Mouse (Mus musculus): ENCODE measurements around the gene Cftr. TPM values are rescaled to one million over a fixed set of nuclear protein-coding genes. Genes with fewer than 3 reads are reported as not detected.

The Cftr gene
- under 1 TPM; 0.13 to 0.26 TPM for total RNA-seq (2021)
- long read RNA-seq, experiment 1 = 0 reads
- long read RNA-seq, experiment 2, partial matches to known transcripts = 1 of 1 reads
- long read RNA-seq, experiment 2, other reads (novel, unspliced or antisense) = 0 of 1 reads

GRCm38 (mm10) chr6:18170311-18170922 is at the start of gene Cftr:
Cftr (plus strand) TSS chr6:18170687.
- no peak for DNase-seq (ENCODE audit: low spot score in 2 of 2)

- DNase-seq (ENCODE audit: low spot score in 2 of 2) = no peak
These were observed 43.1 kb upstream of the Cftr start for GRCm38 (mm10) chr6:18127206-18127983.

GRCm38 (mm10) chr6:18128059-18128458 is 42.4 kb upstream of the Cftr start:
- no peak for DNase-seq (ENCODE audit: low spot score in 2 of 2)

- no peak for DNase-seq (ENCODE audit: low spot score in 2 of 2)
These were observed 35.2 kb upstream of the Cftr start for GRCm38 (mm10) chr6:18135246-18135645.

- no peak for DNase-seq (ENCODE audit: low spot score in 2 of 2)
These were observed 17.5 kb upstream of the Cftr start for GRCm38 (mm10) chr6:18153031-18153430.

- no peak for DNase-seq (ENCODE audit: low spot score in 2 of 2)
These were observed 869 bp upstream of the Cftr start for GRCm38 (mm10) chr6:18169618-18170017.

- no peak for DNase-seq (ENCODE audit: low spot score in 2 of 2)
These were observed 1.1 kb downstream of the Cftr start for GRCm38 (mm10) chr6:18171614-18172013.

GRCm38 (mm10) chr6:18177509-18177908 is 7.0 kb downstream of the Cftr start:
- no peak for DNase-seq (ENCODE audit: low spot score in 2 of 2)

GRCm38 (mm10) chr6:18180665-18181064 is 10.2 kb downstream of the Cftr start:
- no peak for DNase-seq (ENCODE audit: low spot score in 2 of 2)

GRCm38 (mm10) chr6:18182903-18183302 is 12.4 kb downstream of the Cftr start:
- DNase-seq (ENCODE audit: low spot score in 2 of 2) = no peak

- no peak for DNase-seq (ENCODE audit: low spot score in 2 of 2)
These were observed 50.2 kb downstream of the Cftr start for GRCm38 (mm10) chr6:18220691-18221090.

GRCm38 (mm10) chr6:18223206-18223605 is 52.7 kb downstream of the Cftr start:
- DNase-seq (ENCODE audit: low spot score in 2 of 2) = no peak

GRCm38 (mm10) chr6:18225157-18225556 is 54.7 kb downstream of the Cftr start:
- no peak for DNase-seq (ENCODE audit: low spot score in 2 of 2)

- no peak for DNase-seq (ENCODE audit: low spot score in 2 of 2)
These were observed 76.0 kb downstream of the Cftr start for GRCm38 (mm10) chr6:18246495-18246894.

- DNase-seq (ENCODE audit: low spot score in 2 of 2) = no peak
These were observed 77.5 kb downstream of the Cftr start for GRCm38 (mm10) chr6:18247891-18248463.

- no peak for DNase-seq (ENCODE audit: low spot score in 2 of 2)
These were observed 78.0 kb downstream of the Cftr start for GRCm38 (mm10) chr6:18248464-18248863.

- DNase-seq (ENCODE audit: low spot score in 2 of 2) = no peak
These were observed 84.1 kb downstream of the Cftr start for GRCm38 (mm10) chr6:18254586-18254985.

GRCm38 (mm10) chr6:18270983-18271382 is 100.5 kb downstream of the Cftr start:
- DNase-seq (ENCODE audit: low spot score in 2 of 2) = no peak

- no peak for DNase-seq (ENCODE audit: low spot score in 2 of 2)
These were observed 130.3 kb downstream of the Cftr start for GRCm38 (mm10) chr6:18300781-18301180.

GRCm38 (mm10) chr6:18302105-18302504 is 131.6 kb downstream of the Cftr start:
- DNase-seq (ENCODE audit: low spot score in 2 of 2) = no peak

GRCm38 (mm10) chr6:18303228-18303627 is 132.7 kb downstream of the Cftr start:
- no peak for DNase-seq (ENCODE audit: low spot score in 2 of 2)

GRCm38 (mm10) chr6:18305130-18305529 is 134.6 kb downstream of the Cftr start:
- DNase-seq (ENCODE audit: low spot score in 2 of 2) = no peak
